Mouse (Mus musculus) ES-Bruce4 (cell line): ENCODE results near the gene Cep295nl. TPM values are rescaled to one million over a fixed set of nuclear protein-coding genes. Genes with fewer than 3 reads are reported as not detected.

Experiments
- H3K27ac ChIP-seq: 2 replicates; pipeline ENCODE4 v1.5.1; 2012; ENCODE audit warnings: low read length, inconsistent platforms; ENCODE audit not compliant: insufficient read depth
- H3K27me3 ChIP-seq: 2 replicates; pipeline ENCODE4 v1.6.1; 2012; ENCODE audit warnings: mild to moderate bottlenecking, low read length, inconsistent platforms; ENCODE audit not compliant: control insufficient read depth, poor library complexity, insufficient read depth, severe bottlenecking
- H3K36me3 ChIP-seq: 2 replicates; pipeline ENCODE4 v1.6.1; 2012; ENCODE audit warnings: inconsistent platforms, mild to moderate bottlenecking, low read length, moderate library complexity; ENCODE audit not compliant: control insufficient read depth, poor library complexity, insufficient read depth, severe bottlenecking
- H3K4me1 ChIP-seq: one replicate; pipeline ENCODE4 v1.8.1; 2011; ENCODE audit warnings: low read length; ENCODE audit not compliant: control insufficient read depth, insufficient read depth
- H3K4me3 ChIP-seq: 2 replicates; pipeline ENCODE4 v1.5.1; 2011; ENCODE audit warnings: low read depth, mild to moderate bottlenecking, low read length
- H3K9ac ChIP-seq: 2 replicates; pipeline ENCODE4 v1.6.1; 2012; ENCODE audit warnings: low read depth, mild to moderate bottlenecking, inconsistent platforms; ENCODE audit not compliant: poor library complexity, severe bottlenecking
- H3K9me3 ChIP-seq: replicated peaks from 2 replicates; pipeline ENCODE4 v1.6.1; 2012; ENCODE audit warnings: mild to moderate bottlenecking, low read length, inconsistent platforms; ENCODE audit not compliant: control insufficient read depth, poor library complexity, insufficient read depth, severe bottlenecking
- CTCF ChIP-seq: IDR thresholded peaks from one replicate; pipeline ENCODE4 v1.8.1; 2011; ENCODE audit warnings: low read depth, low read length
- EP300 ChIP-seq: IDR thresholded peaks from 2 replicates; pipeline ENCODE4 v1.6.1; 2011; ENCODE audit warnings: low read depth, low read length; ENCODE audit not compliant: insufficient read depth
- POLR2A ChIP-seq: IDR thresholded peaks from one replicate; pipeline ENCODE4 v1.8.1; 2011; ENCODE audit warnings: low read length; ENCODE audit not compliant: insufficient read depth
- polyA plus RNA-seq: library from polyadenylated mRNA; stranded (reverse); fragments of >200 nt; gene quantifications from 2 replicates; pipeline ENCODE4 v1.2.4, GENCODE M21; 2011; ENCODE audit warnings: low read depth; ENCODE audit not compliant: missing spikeins, insufficient read depth, insufficient read length

Cep295nl gene
- polyA plus RNA-seq, 1 experiment: 0.64 TPM

- Histone ChIP-seq H3K36me3 (no peaks in the 10 kb centered on the region), H3K27ac (no peak overlapping the region), H3K4me1 (no peaks in the 10 kb centered on the region), H3K9ac (no peak overlapping the region), H3K9me3 (no peaks in the 10 kb centered on the region), H3K27me3 (no peaks in the 10 kb centered on the region), H3K4me3 (no peak overlapping the region)
- TF ChIP-seq EP300: no peak
Observed at GRCm38 (mm10) chr11:118324541-118324940, 17.8 kb downstream of the Cep295nl start.

- H3K27me3 ChIP-seq: no peaks in the 10 kb centered on the region
- H3K4me3 ChIP-seq: no peak overlapping the region
- H3K9me3 ChIP-seq: no peaks in the 10 kb centered on the region
- no peaks in the 10 kb centered on the region for H3K36me3 ChIP-seq
- H3K27ac ChIP-seq: no peak overlapping the region
- TF ChIP-seq EP300 (no peak), POLR2A (no peak), CTCF (no peak)
- no peaks in the 10 kb centered on the region for H3K4me1 ChIP-seq
- H3K9ac ChIP-seq: no peak overlapping the region
Observed at GRCm38 (mm10) chr11:118323974-118324373, 18.3 kb downstream of the Cep295nl start.

GRCm38 (mm10) chr11:118322647-118323046 is 19.7 kb downstream of the Cep295nl start:
- Histone ChIP-seq H3K36me3 (no peaks in the 10 kb centered on the region), H3K4me1 (no peaks in the 10 kb centered on the region), H3K9ac (no peak overlapping the region), H3K4me3 (no peak overlapping the region), H3K9me3 (no peaks in the 10 kb centered on the region), H3K27me3 (no peaks in the 10 kb centered on the region), H3K27ac (no peak overlapping the region)
- TF ChIP-seq EP300: no peak
- no peak for TF ChIP-seq CTCF
- TF ChIP-seq POLR2A: no peak

GRCm38 (mm10) chr11:118321971-118322370 is 20.3 kb downstream of the Cep295nl start:
- H3K9ac ChIP-seq: no peak overlapping the region
- no peaks in the 10 kb centered on the region for H3K4me1 ChIP-seq
- no peak overlapping the region for H3K27ac ChIP-seq
- no peaks in the 10 kb centered on the region for H3K9me3 ChIP-seq
- TF ChIP-seq CTCF (no peak), EP300 (no peak), POLR2A (no peak)
- H3K27me3 ChIP-seq: no peaks in the 10 kb centered on the region
- no peak overlapping the region for H3K4me3 ChIP-seq
- no peaks in the 10 kb centered on the region for H3K36me3 ChIP-seq

GRCm38 (mm10) chr11:118321500-118321899 is 20.8 kb downstream of the Cep295nl start:
- H3K9ac ChIP-seq: no peak overlapping the region
- no peaks in the 10 kb centered on the region for H3K9me3 ChIP-seq
- TF ChIP-seq EP300 (no peak), POLR2A (no peak), CTCF (no peak)
- H3K36me3 ChIP-seq: no peaks in the 10 kb centered on the region
- H3K4me3 ChIP-seq: no peak overlapping the region
- no peaks in the 10 kb centered on the region for H3K27me3 ChIP-seq
- H3K27ac ChIP-seq: no peak overlapping the region
- H3K4me1 ChIP-seq: no peaks in the 10 kb centered on the region

GRCm38 (mm10) chr11:118318678-118319077 is 23.6 kb downstream of the Cep295nl start:
- Histone ChIP-seq H3K4me1 (no peaks in the 10 kb centered on the region), H3K4me3 (no peak overlapping the region), H3K9me3 (no peaks in the 10 kb centered on the region), H3K9ac (no peak overlapping the region), H3K27ac (no peak overlapping the region), H3K27me3 (no peaks in the 10 kb centered on the region), H3K36me3 (no peaks in the 10 kb centered on the region)
- TF ChIP-seq CTCF (peak; percentile 81), EP300 (no peak)
